Mouse (Mus musculus) myocyte (in vitro differentiated cells): ENCODE data around the gene Tspan33.

Source experiments
- E2F4 ChIP-seq: IDR thresholded peaks from one replicate; pipeline ENCODE4 v1.6.1; 2011; ENCODE audit warnings: mild to moderate bottlenecking, control low read depth, moderate library complexity; ENCODE audit not compliant: insufficient read depth
- MAX ChIP-seq: IDR thresholded peaks from one replicate; pipeline ENCODE4 v1.6.1; 2011; ENCODE audit warnings: low read depth, mild to moderate bottlenecking, control low read depth
- MYOG ChIP-seq, 3 experiments: IDR thresholded peaks; one replicate each; pipeline ENCODE4 v1.6.1; 2011; ENCODE audit warnings: control low read depth in 2 of 3, low read depth in 2 of 3, mild to moderate bottlenecking in 2 of 3; ENCODE audit not compliant: insufficient read length in 2 of 3, control insufficient read depth in 1 of 3, insufficient read depth in 1 of 3
- POLR2A ChIP-seq: IDR thresholded peaks from one replicate; pipeline ENCODE4 v1.6.1; 2011; ENCODE audit warnings: low read depth, mild to moderate bottlenecking, control low read depth, moderate library complexity; ENCODE audit not compliant: insufficient read length
- SRF ChIP-seq: IDR thresholded peaks from one replicate; pipeline ENCODE4 v1.6.1; 2011; ENCODE audit warnings: low read depth; ENCODE audit not compliant: control insufficient read depth, insufficient read length
- USF1 ChIP-seq: IDR thresholded peaks from one replicate; pipeline ENCODE4 v1.6.1; 2011; ENCODE audit warnings: low read depth, mild to moderate bottlenecking, control low read depth, moderate library complexity

DNA sequence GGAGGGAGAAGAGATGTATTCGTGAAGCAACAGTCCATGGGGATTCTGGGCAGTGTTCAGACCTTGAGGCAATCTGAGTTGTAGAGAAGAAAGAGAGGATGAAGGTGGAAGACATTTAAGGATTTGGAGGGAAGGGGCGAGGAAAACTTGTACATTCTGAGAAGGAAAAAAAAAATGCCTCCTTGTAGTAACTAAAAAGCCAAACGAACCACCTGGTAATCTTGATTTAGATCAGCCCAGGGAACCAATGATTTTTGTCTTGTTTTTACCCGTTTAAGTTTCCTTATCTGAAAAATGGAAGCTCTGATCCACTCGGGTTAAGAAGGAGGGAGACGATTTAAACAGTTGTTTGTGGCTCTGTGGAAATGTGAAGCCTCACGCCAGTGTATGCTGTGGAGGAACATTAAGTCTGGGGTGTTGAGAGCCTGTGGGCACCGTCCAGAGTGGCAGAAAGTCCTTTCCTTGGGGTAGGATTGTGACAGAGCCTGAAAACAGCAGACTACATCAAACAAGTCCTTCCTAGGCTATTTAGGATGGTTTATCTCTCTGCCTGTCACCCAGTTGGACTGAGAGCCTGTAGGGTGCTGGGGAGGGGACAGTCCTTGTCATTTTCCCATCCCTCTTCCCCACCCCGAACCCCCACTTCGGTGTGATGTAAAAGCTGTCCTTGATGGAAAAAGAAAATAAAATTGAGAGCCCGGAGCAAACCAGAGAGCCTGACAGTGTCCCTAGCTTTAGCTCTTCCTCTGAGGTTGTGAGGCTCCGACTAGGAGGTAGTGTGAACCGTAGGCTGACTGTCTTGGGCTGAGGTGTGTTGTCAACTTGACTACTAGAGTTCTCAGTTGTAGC, 42.8 kb downstream of the Tspan33 start:
- no peak for TF ChIP-seq MAX
- no peak for TF ChIP-seq POLR2A
- no peak for TF ChIP-seq SRF
- no peak for TF ChIP-seq E2F4
- TF ChIP-seq USF1: no peak
- TF ChIP-seq MYOG (IDR thresholded peaks at IDR 0.05; ENCODE audit: control insufficient read depth in 1 of 3, insufficient read depth in 1 of 3, insufficient read length in 2 of 3, low read depth in 2 of 3): no peak
